Mouse (Mus musculus) limb, embryonic 15.5 days (tissue): Measurements from ENCODE around the gene Col23a1. TPM values are rescaled to one million over a fixed set of nuclear protein-coding genes. Genes with fewer than 3 reads are reported as not detected.

Experiments used
- ATAC-seq: fragments of 200-750 bp; cut with Nextera tagmentation; 2 replicates; pipeline ENCODE4 v1.8.0; 2017; ENCODE audit warnings: low read depth, moderate TSS enrichment; ENCODE audit not compliant: insufficient number of reproducible peaks, low FRiP score, low TSS enrichment
- H3K27ac ChIP-seq: fragments of 300-500 bp; sonication (generic); 2 replicates; pipeline ENCODE4 v1.5.1; 2015; ENCODE audit warnings: moderate library complexity, mild to moderate bottlenecking, inconsistent platforms
- H3K27me3 ChIP-seq: fragments of 300-500 bp; sonication (generic); 2 replicates; pipeline ENCODE4 v1.6.1; 2015; ENCODE audit warnings: inconsistent platforms
- H3K36me3 ChIP-seq: fragments of 300-500 bp; sonication (generic); 2 replicates; pipeline ENCODE4 v1.6.1; 2015; ENCODE audit warnings: inconsistent platforms
- H3K4me1 ChIP-seq: fragments of 300-500 bp; sonication (generic); 2 replicates; pipeline ENCODE4 v1.6.1; 2015; ENCODE audit warnings: inconsistent platforms
- H3K4me2 ChIP-seq: fragments of 300-500 bp; sonication (generic); 2 replicates; pipeline ENCODE4 v1.6.1; 2015; ENCODE audit warnings: mild to moderate bottlenecking, inconsistent platforms
- H3K4me3 ChIP-seq: fragments of 300-500 bp; sonication (generic); 2 replicates; pipeline ENCODE4 v1.5.1; 2015; ENCODE audit warnings: mild to moderate bottlenecking, inconsistent platforms
- H3K9ac ChIP-seq: fragments of 300-500 bp; sonication (generic); 2 replicates; pipeline ENCODE4 v1.6.1; 2015; ENCODE audit warnings: inconsistent platforms
- H3K9me3 ChIP-seq: fragments of 300-500 bp; sonication (generic); 2 replicates; pipeline ENCODE4 v1.6.1; 2016; ENCODE audit warnings: inconsistent platforms
- WGBS: fragments of 180-500 bp; shearing (Covaris S2); methylation state at CpG from one replicate; pipeline ENCODE4 v1.1.7; 2015; 5-methylcytosine and 5-hydroxymethylcytosine counted together
- polyA plus RNA-seq: library from polyadenylated mRNA; unstranded; fragments of >200 nt; fragmentation: Nextera tagmentation; extraction: Ambion mirVana; gene quantifications from 2 replicates; pipeline ENCODE4 v1.2.1, GENCODE M21; 2015

Col23a1 gene
- polyA plus RNA-seq, 1 experiment from 2014 or later, result 23.6 TPM

GRCm38 (mm10) chr11:51293956-51294530, 4.3 kb downstream of the Col23a1 start:
- Histone ChIP-seq H3K27ac (no peak overlapping the region), H3K9me3 (no peaks in the 10 kb centered on the region), H3K4me2 (no peak overlapping the region), H3K4me1 (peaks cover 17% of the 10 kb centered on the region; the same call in 1 of the 2 replicates), H3K9ac (no peak overlapping the region), H3K36me3 (no peaks in the 10 kb centered on the region), H3K4me3 (no peak overlapping the region), H3K27me3 (no peaks in the 10 kb centered on the region; the same call in 1 of the 2 replicates)
- 54% methylated on average over 2 of the region's 2 CpGs for WGBS
- no peak for ATAC-seq

DNA sequence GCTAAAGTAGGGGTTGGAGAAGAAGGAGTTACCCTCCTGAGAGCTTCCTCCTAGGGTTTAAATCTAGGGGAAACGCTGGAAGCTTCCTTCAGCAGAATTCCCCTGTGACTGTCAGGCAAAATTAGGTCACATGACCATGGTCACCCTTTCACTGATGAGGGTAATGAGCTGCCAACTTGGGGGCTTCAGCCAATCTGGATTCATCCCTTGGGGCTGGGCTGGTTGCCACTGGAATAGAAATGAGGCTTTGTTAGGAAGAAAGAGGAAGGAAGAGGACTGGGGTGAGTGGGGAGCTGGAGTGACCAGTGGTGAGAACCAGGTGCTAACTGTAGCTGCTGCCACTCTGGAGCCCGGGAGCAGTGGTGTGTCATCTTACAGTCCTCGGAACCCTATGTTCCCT, 6.0 kb downstream of the Col23a1 start:
- H3K36me3 ChIP-seq, result no peaks in the 10 kb centered on the region
- no peaks in the 10 kb centered on the region for H3K9me3 ChIP-seq
- no peaks in the 10 kb centered on the region; the same call in 1 of the 2 replicates for H3K27me3 ChIP-seq
- H3K4me3 ChIP-seq, result no peak overlapping the region
- 83% methylated on average over 3 of the region's 3 CpGs for WGBS
- ATAC-seq, result no peak
- H3K4me1 ChIP-seq, result peaks cover 11% of the 10 kb centered on the region; the same call in 1 of the 2 replicates
- no peak overlapping the region for H3K4me2 ChIP-seq
- no peak overlapping the region for H3K9ac ChIP-seq
- H3K27ac ChIP-seq, result no peak overlapping the region

- Histone ChIP-seq H3K9ac (no peak overlapping the region), H3K4me2 (no peak overlapping the region), H3K36me3 (no peaks in the 10 kb centered on the region), H3K4me3 (no peak overlapping the region), H3K27me3 (no peaks in the 10 kb centered on the region), H3K27ac (no peak overlapping the region), H3K4me1 (0 out of 2 replicates have a peak, but pooled peaks cover 7% of the 10 kb centered on the region), H3K9me3 (no peaks in the 10 kb centered on the region)
- 90% methylated on average over 4 of the region's 4 CpGs for WGBS
- ATAC-seq, result no peak
Observed at GRCm38 (mm10) chr11:51298691-51299090, 9.0 kb downstream of the Col23a1 start.

- no peaks in the 10 kb centered on the region for H3K27me3 ChIP-seq
- no peaks in the 10 kb centered on the region for H3K4me1 ChIP-seq
- no peak overlapping the region for H3K27ac ChIP-seq
- WGBS, result 71% methylated on average over 5 of the region's 5 CpGs
- no peaks in the 10 kb centered on the region for H3K9me3 ChIP-seq
- no peak overlapping the region for H3K9ac ChIP-seq
- H3K4me3 ChIP-seq, result no peak overlapping the region
- no peak overlapping the region for H3K4me2 ChIP-seq
- ATAC-seq, result no peak
- H3K36me3 ChIP-seq, result no peaks in the 10 kb centered on the region
Observed at GRCm38 (mm10) chr11:51302396-51302795, 12.7 kb downstream of the Col23a1 start.

DNA sequence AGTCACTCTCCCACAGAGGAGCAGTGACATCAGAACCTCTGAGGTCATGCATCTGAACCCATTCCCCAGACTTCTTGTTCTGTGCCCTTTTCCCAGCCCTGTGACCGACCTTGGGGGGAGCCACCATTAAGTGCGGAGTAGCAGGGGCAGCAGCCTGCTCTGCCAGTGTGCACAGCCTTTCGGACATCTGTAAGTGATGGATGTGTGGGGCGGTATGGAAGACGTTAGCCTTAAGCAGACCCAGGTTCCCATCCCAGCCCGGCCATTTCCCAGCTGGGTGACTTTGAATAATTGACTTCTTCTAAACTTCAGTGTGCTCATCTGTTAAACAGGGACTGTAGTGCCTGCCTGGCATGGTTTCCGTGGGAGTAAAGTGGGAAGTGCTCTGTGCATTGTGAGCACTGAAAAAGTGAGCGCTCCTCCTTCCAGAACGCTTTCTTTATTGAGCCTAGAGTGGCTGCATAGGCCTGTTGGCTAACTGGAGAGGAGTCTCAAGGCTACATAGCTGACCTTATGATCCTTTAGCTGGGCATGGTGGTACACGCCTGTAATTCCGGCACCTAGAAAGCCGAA, 14.3 kb downstream of the Col23a1 start:
- WGBS, result 51% methylated on average over 12 of the region's 12 CpGs
- H3K27ac ChIP-seq, result no peak overlapping the region
- no peaks in the 10 kb centered on the region for H3K36me3 ChIP-seq
- H3K9ac ChIP-seq, result no peak overlapping the region
- H3K4me2 ChIP-seq, result no peak overlapping the region
- H3K9me3 ChIP-seq, result no peaks in the 10 kb centered on the region
- peaks cover 3% of the 10 kb centered on the region for H3K4me1 ChIP-seq
- no peak overlapping the region for H3K4me3 ChIP-seq
- no peaks in the 10 kb centered on the region for H3K27me3 ChIP-seq
- ATAC-seq, result no peak

GRCm38 (mm10) chr11:51308306-51308705, 18.6 kb downstream of the Col23a1 start:
- Histone ChIP-seq H3K9me3 (no peaks in the 10 kb centered on the region), H3K36me3 (no peaks in the 10 kb centered on the region), H3K4me1 (peaks cover 3% of the 10 kb centered on the region), H3K9ac (no peak overlapping the region), H3K27ac (no peak overlapping the region), H3K4me3 (no peak overlapping the region), H3K27me3 (no peaks in the 10 kb centered on the region), H3K4me2 (no peak overlapping the region)
- 35% methylated on average over 5 of the region's 5 CpGs for WGBS
- ATAC-seq, result no peak

- Histone ChIP-seq H3K9me3 (no peaks in the 10 kb centered on the region), H3K9ac (no peak overlapping the region), H3K4me3 (no peak overlapping the region), H3K4me2 (no peak overlapping the region), H3K4me1 (peaks cover 3% of the 10 kb centered on the region), H3K27me3 (no peaks in the 10 kb centered on the region), H3K27ac (no peak overlapping the region), H3K36me3 (no peaks in the 10 kb centered on the region)
- no peak for ATAC-seq
- 51% methylated on average over 8 of the region's 8 CpGs for WGBS
Observed at GRCm38 (mm10) chr11:51311846-51312245, 22.1 kb downstream of the Col23a1 start.

DNA sequence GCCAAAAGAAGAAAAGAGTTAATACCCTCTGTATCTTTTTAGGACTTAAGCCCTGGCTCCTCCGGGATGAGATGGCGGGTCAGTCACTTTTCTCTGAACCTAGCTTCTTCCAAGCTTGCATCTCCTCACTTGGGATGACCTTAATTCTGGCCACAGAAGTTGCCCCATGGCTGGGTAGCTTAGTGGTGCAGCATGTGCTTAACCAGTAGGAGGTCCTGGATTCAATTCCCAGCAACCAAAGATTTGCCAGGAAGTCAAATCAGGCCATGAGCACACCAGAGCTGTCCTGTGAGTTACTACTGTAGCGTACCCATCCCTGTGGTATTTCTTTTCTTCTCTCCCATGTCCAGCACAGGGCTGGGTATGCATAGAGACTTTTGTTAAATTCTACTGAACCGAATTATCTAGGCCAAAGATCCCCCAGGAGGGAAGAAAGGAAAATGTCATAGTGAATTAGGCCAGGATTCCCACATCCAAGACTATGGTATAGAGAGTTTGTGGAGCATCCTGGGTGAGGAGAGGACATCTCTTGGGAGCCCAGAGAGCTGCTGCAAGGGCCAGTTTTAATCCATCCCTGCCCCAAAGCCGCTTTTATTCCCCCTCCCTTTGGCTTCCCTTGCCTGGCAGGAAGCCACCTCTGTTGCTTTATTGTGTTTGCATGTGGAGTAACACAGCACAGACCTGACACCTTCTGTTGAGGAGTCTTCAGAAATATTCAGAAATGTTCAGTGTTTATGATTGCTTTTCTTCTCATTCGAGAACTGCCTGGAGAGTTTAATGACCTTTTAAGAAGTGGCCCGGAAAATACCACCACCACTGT, 26.5 kb downstream of the Col23a1 start:
- no peaks in the 10 kb centered on the region for H3K9me3 ChIP-seq
- no peaks in the 10 kb centered on the region for H3K36me3 ChIP-seq
- ATAC-seq, result no peak
- H3K4me1 ChIP-seq, result no peaks in the 10 kb centered on the region
- H3K27ac ChIP-seq, result no peak overlapping the region
- no peaks in the 10 kb centered on the region for H3K27me3 ChIP-seq
- H3K4me3 ChIP-seq, result no peak overlapping the region
- H3K4me2 ChIP-seq, result no peak overlapping the region
- WGBS, result 71% methylated on average over 7 of the region's 7 CpGs
- no peak overlapping the region for H3K9ac ChIP-seq

GRCm38 (mm10) chr11:51320609-51321008, 30.9 kb downstream of the Col23a1 start:
- ATAC-seq, result no peak
- H3K27me3 ChIP-seq, result no peaks in the 10 kb centered on the region
- no peak overlapping the region for H3K9ac ChIP-seq
- no peaks in the 10 kb centered on the region for H3K4me1 ChIP-seq
- no peak overlapping the region for H3K4me2 ChIP-seq
- no peak overlapping the region for H3K27ac ChIP-seq
- no peaks in the 10 kb centered on the region for H3K36me3 ChIP-seq
- no peak overlapping the region for H3K4me3 ChIP-seq
- no peaks in the 10 kb centered on the region for H3K9me3 ChIP-seq

DNA sequence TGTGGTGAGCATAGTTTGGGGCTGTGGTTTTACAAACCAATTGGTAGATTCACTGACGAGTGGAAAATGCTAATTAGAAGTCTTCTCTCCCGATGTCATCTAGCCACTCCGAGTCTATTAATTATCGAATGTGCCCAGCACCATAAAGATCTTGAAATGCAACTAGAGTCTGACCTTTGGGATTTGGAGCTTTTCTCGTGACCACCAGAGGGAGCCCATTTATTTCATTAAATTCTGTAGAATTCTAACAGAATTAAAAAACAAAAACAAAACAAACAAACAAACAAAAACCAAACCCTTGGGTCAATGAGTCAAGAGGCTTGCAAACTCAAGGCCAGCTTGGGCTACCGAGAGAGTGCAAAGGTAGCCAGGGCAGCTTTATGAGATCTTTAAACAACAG, 37.2 kb downstream of the Col23a1 start:
- no peaks in the 10 kb centered on the region for H3K36me3 ChIP-seq
- H3K9ac ChIP-seq, result no peak overlapping the region
- no peak overlapping the region for H3K27ac ChIP-seq
- 0 out of 2 replicates have a peak, but pooled peaks cover 8% of the 10 kb centered on the region for H3K4me1 ChIP-seq
- H3K4me3 ChIP-seq, result no peak overlapping the region
- no peaks in the 10 kb centered on the region for H3K9me3 ChIP-seq
- H3K4me2 ChIP-seq, result no peak overlapping the region
- no peak for ATAC-seq
- 49% methylated on average over 6 of the region's 6 CpGs for WGBS
- no peaks in the 10 kb centered on the region for H3K27me3 ChIP-seq

DNA sequence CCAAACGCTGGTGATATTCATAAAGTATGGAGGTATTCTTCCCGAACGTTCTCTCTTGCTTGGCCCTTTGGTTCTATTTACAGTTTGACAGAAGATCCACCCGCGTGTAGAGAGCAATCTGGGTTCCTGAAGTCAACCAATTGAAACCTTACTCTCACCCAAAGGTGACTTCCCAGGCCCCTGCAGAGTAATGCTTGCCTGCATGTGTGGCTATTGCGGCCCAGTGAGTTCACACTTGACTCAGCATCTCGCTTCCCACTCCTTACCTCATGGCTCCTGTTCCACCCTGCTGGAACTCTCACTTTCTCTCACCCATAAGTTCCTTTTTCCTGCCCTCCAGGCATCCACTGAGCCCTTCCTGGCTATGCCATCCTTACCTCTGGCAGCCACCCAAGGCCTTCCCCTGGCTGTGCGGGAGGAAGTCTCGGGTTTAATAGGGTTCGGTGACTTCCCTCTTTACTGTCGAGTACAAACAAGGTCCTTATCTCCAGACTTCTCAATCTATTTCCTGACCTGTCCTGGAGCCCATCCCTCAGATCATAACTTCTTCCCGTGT, 38.7 kb downstream of the Col23a1 start:
- Histone ChIP-seq H3K9ac (no peak overlapping the region), H3K27ac (no peak overlapping the region), H3K36me3 (no peaks in the 10 kb centered on the region), H3K9me3 (no peaks in the 10 kb centered on the region), H3K27me3 (no peaks in the 10 kb centered on the region), H3K4me2 (no peak overlapping the region), H3K4me3 (no peak overlapping the region), H3K4me1 (0 out of 2 replicates have a peak, but pooled peaks cover 8% of the 10 kb centered on the region)
- WGBS, result 72% methylated on average over 12 of the region's 12 CpGs
- ATAC-seq, result no peak
